Mouse (Mus musculus) limb, embryonic 12.5 days (tissue): ENCODE results near the gene Nipsnap2. TPM values are rescaled to one million over a fixed set of nuclear protein-coding genes. Genes with fewer than 3 reads are reported as not detected.
A peak's percentile ranks its signal among the peaks of the same experiment; 100 is the strongest.
"Not testable (repeated sequence)": the region's sequence is repeated elsewhere in the genome, so short reads cannot be mapped to it uniquely, and the experiment has no call there.

Experiments
- ATAC-seq: fragments of 200-750 bp; cut with Nextera tagmentation; 2 replicates; pipeline ENCODE4 v1.8.0; 2017; ENCODE audit warnings: low read depth, moderate TSS enrichment; ENCODE audit not compliant: insufficient number of reproducible peaks, insufficient read depth, low FRiP score, low TSS enrichment
- H3K27ac ChIP-seq: fragments of 300-500 bp; sonication (generic); 2 replicates; pipeline ENCODE4 v1.5.1; 2016; ENCODE audit warnings: mild to moderate bottlenecking, moderate library complexity
- H3K27me3 ChIP-seq: fragments of 300-500 bp; sonication (generic); 2 replicates; pipeline ENCODE4 v1.6.1; 2016; ENCODE audit warnings: mild to moderate bottlenecking, moderate library complexity
- H3K36me3 ChIP-seq: fragments of 300-500 bp; sonication (generic); 2 replicates; pipeline ENCODE4 v1.6.1; 2016; ENCODE audit warnings: mild to moderate bottlenecking, moderate library complexity
- H3K4me1 ChIP-seq: fragments of 300-500 bp; sonication (generic); replicated peaks from 2 replicates; pipeline ENCODE4 v1.6.1; 2016
- H3K4me2 ChIP-seq: fragments of 300-500 bp; sonication (generic); 2 replicates; pipeline ENCODE4 v1.6.1; 2016; ENCODE audit warnings: mild to moderate bottlenecking, moderate library complexity
- H3K4me3 ChIP-seq: fragments of 300-500 bp; sonication (generic); replicated peaks from 2 replicates; pipeline ENCODE4 v1.5.1; 2016; ENCODE audit warnings: mild to moderate bottlenecking
- H3K9ac ChIP-seq: fragments of 300-500 bp; sonication (generic); replicated peaks from 2 replicates; pipeline ENCODE4 v1.6.1; 2016; ENCODE audit warnings: mild to moderate bottlenecking, moderate library complexity
- H3K9me3 ChIP-seq: fragments of 300-500 bp; sonication (generic); 2 replicates; pipeline ENCODE4 v1.6.1; 2016; ENCODE audit warnings: mild to moderate bottlenecking, moderate library complexity
- WGBS: fragments of 180-500 bp; shearing (Covaris S2); methylation state at CpG from one replicate; pipeline ENCODE4 v1.1.7; 2016; 5-methylcytosine and 5-hydroxymethylcytosine counted together
- polyA plus RNA-seq: library from polyadenylated mRNA; unstranded; fragments of >200 nt; fragmentation: Nextera tagmentation; extraction: Ambion mirVana; gene quantifications from 2 replicates; pipeline ENCODE4 v1.2.1, GENCODE M21; 2016

Nipsnap2 gene
- polyA plus RNA-seq, 1 experiment from 2014 or later = 106 TPM

DNA sequence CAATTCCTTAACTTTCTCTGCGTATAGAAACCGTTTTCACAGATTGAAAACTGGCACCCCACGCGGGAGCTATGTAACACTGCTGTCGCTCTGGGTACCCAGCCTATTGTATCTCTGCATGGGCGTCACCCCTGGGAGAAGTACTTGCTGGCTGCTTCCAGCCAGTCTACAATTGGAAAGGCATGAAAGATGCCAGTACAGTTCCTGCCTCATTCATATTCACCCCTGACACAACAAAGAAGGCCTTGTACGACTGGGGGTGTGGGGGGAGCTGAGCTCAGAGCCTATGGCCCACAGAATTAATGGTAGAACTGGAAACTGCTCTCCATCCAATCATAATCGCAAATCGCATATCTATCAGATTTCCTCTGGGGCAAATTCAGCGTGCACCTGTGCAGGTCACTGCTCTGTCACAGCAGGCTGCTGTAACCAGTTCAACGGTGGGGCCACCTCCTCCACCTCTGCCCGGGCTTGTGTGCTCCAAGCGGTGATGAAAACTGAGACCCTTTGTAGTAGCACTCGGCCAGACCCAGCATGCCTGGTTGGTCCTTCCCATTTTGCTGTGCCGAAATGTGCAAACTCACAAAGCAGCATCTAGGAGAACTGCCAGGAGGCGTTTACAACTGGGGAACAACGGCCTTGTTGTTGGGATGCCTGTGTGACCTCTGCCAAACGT, 37.1 kb downstream of the Nipsnap2 start:
- H3K27me3 ChIP-seq = no peaks in the 10 kb centered on the region
- peaks cover 11% of the 10 kb centered on the region for H3K4me1 ChIP-seq
- H3K27ac ChIP-seq = peak overlapping the region; percentile 88
- whole genome bisulfite sequencing = 57% methylated on average over 18 of the region's 18 CpGs
- H3K4me2 ChIP-seq = peak overlapping the region; percentile 5; the same call in 1 of the 2 replicates
- peaks cover 30% of the 10 kb centered on the region for H3K36me3 ChIP-seq
- no peaks in the 10 kb centered on the region for H3K9me3 ChIP-seq
- H3K9ac ChIP-seq = no peak overlapping the region
- ATAC-seq = peak; percentile 94
- H3K4me3 ChIP-seq = no peak overlapping the region

GRCm38 (mm10) chr5:129770443-129771355, 45.8 kb downstream of the Nipsnap2 start:
- Histone ChIP-seq H3K9me3 (no peaks in the 10 kb centered on the region), H3K27me3 (no peaks in the 10 kb centered on the region), H3K27ac (no peak overlapping the region), H3K4me2 (no peak overlapping the region), H3K4me1 (no peaks in the 10 kb centered on the region), H3K36me3 (peaks cover 44% of the 10 kb centered on the region; the same call in 1 of the 2 replicates), H3K9ac (no peak overlapping the region), H3K4me3 (no peak overlapping the region)
- no peak for ATAC-seq
- 88% methylated on average over 23 of the region's 23 CpGs for WGBS

GRCm38 (mm10) chr5:129772433-129772832, 47.6 kb downstream of the Nipsnap2 start:
- Histone ChIP-seq H3K4me2 (no peak overlapping the region), H3K36me3 (peaks cover 33% of the 10 kb centered on the region; the same call in 1 of the 2 replicates), H3K9me3 (no peaks in the 10 kb centered on the region), H3K9ac (no peak overlapping the region), H3K4me3 (no peak overlapping the region), H3K4me1 (no peaks in the 10 kb centered on the region), H3K27me3 (no peaks in the 10 kb centered on the region), H3K27ac (no peak overlapping the region)
- 88% methylated on average over 10 of the region's 10 CpGs for WGBS
- ATAC-seq = no peak

DNA sequence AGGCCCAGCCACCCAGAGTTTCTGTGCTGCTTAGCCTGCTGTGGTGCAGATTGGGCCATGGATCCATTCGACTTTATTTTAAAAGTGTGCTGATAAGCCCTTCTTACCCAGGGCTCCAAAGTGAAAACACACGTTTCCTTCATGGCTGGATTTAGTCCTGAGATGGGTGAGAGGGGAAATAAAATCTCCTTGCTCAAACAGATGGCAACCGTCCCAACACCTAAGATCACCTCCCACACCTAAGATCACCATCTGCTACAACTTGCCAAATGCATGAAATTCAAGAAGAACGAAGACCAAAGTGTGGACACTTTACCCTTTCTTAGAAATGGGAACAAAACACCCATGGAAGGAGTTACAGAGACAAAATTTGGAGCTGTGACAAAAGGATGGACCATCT, 48.5 kb downstream of the Nipsnap2 start:
- not testable (repeated sequence) for H3K4me2 ChIP-seq, H3K9me3 ChIP-seq, H3K4me3 ChIP-seq, H3K27ac ChIP-seq, H3K4me1 ChIP-seq, H3K9ac ChIP-seq, ATAC-seq, H3K27me3 ChIP-seq
- H3K36me3 ChIP-seq = peaks cover 24% of the 10 kb centered on the region; the same call in 1 of the 2 replicates
- WGBS = 68% methylated on average over 4 of the region's 4 CpGs

- Histone ChIP-seq H3K27me3 (no peaks in the 10 kb centered on the region), H3K27ac (no peak overlapping the region), H3K9me3 (no peaks in the 10 kb centered on the region), H3K4me1 (peaks cover 5% of the 10 kb centered on the region), H3K9ac (no peak overlapping the region), H3K36me3 (peaks cover 15% of the 10 kb centered on the region; the same call in 1 of the 2 replicates), H3K4me2 (no peak overlapping the region), H3K4me3 (no peak overlapping the region)
- WGBS = 90% methylated on average over 3 of the region's 3 CpGs
- no peak for ATAC-seq
Measured at GRCm38 (mm10) chr5:129774661-129775060, 49.8 kb downstream of the Nipsnap2 start.

DNA sequence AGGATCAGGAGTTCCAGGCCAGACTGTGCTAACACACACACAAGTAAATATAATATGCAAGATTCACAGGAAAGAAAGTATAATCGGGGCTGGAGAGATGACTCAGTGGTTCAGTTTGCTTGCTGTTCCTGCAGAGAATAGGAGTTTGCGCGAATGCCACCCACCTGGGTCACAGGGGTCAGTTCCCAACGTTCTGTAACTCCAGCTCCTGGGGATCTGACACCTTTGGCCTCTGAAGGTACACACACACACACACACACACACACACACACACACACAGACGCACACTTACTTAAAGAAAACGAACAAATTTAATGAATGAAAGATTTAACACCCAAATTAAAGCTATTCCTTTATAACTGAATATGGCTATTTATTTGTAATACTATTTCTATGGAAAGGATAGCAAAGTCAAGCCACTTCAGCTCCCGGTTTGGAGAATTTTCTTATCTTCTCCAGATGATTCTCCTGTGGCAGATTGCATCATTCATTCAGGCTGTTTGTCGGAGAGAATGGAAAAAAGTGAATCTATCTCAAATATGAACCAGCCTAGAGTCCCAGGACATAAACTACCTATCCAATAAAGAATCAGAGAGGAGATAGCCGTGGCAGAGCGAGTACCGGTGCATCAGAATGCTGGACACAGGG, 53.6 kb downstream of the Nipsnap2 start:
- no peak overlapping the region for H3K27ac ChIP-seq
- H3K4me1 ChIP-seq = peaks cover 7% of the 10 kb centered on the region
- H3K9me3 ChIP-seq = no peaks in the 10 kb centered on the region
- peak overlapping the region; percentile 83 for H3K4me2 ChIP-seq
- 40% methylated on average over 11 of the region's 11 CpGs for WGBS
- H3K36me3 ChIP-seq = no peaks in the 10 kb centered on the region
- no peak; the same call in 1 of the 2 replicates for ATAC-seq
- H3K27me3 ChIP-seq = no peaks in the 10 kb centered on the region
- H3K4me3 ChIP-seq = peak overlapping the region; percentile 56
- peak overlapping the region; percentile 72 for H3K9ac ChIP-seq

- Histone ChIP-seq H3K4me1 (peaks cover 7% of the 10 kb centered on the region), H3K4me3 (peak overlapping the region; percentile 56), H3K27ac (peak overlapping the region; percentile 47), H3K9ac (peak overlapping the region; percentile 72), H3K4me2 (peak overlapping the region; percentile 83), H3K36me3 (no peaks in the 10 kb centered on the region), H3K9me3 (no peaks in the 10 kb centered on the region), H3K27me3 (no peaks in the 10 kb centered on the region)
- ATAC-seq = peak; percentile 93
- WGBS = 2% methylated on average over 32 of the region's 32 CpGs
Measured at GRCm38 (mm10) chr5:129778996-129779716, 54.3 kb downstream of the Nipsnap2 start.

DNA sequence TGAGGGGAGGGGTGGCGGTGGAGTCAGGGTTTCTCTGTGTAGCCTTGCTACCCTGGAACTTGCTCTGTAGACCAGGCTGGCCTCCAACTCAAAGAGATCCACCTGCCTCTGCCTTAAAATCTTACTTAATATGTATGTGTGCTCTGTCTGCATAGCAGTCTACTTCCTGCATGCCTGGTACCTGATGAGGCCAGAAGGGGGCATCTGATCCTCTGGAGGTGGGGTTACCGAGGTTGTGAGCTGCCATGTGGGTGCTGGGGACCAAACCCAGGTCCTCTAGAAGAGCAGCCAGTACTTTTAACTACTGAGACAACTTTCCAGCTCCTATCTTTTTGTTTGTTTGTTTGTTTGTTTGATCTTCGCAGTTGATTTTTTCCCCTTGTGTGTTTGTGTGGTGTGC, 55.3 kb downstream of the Nipsnap2 start:
- no peaks in the 10 kb centered on the region for H3K36me3 ChIP-seq
- WGBS = 94% methylated on average over 3 of the region's 3 CpGs
- peaks cover 7% of the 10 kb centered on the region for H3K4me1 ChIP-seq
- peak overlapping the region; percentile 83; the same call in 1 of the 2 replicates for H3K4me2 ChIP-seq
- no peak for ATAC-seq
- H3K4me3 ChIP-seq = no peak overlapping the region
- no peak overlapping the region for H3K27ac ChIP-seq
- H3K27me3 ChIP-seq = no peaks in the 10 kb centered on the region
- no peaks in the 10 kb centered on the region for H3K9me3 ChIP-seq
- H3K9ac ChIP-seq = no peak overlapping the region

- Histone ChIP-seq H3K27ac (no peak overlapping the region), H3K4me2 (no peak overlapping the region), H3K4me1 (peaks cover 11% of the 10 kb centered on the region), H3K9me3 (no peaks in the 10 kb centered on the region), H3K36me3 (no peaks in the 10 kb centered on the region), H3K4me3 (no peak overlapping the region), H3K27me3 (no peaks in the 10 kb centered on the region), H3K9ac (no peak overlapping the region)
- ATAC-seq = no peak
- 54% methylated on average over 3 of the region's 3 CpGs for WGBS
Measured at GRCm38 (mm10) chr5:129782211-129782610, 57.3 kb downstream of the Nipsnap2 start.

DNA sequence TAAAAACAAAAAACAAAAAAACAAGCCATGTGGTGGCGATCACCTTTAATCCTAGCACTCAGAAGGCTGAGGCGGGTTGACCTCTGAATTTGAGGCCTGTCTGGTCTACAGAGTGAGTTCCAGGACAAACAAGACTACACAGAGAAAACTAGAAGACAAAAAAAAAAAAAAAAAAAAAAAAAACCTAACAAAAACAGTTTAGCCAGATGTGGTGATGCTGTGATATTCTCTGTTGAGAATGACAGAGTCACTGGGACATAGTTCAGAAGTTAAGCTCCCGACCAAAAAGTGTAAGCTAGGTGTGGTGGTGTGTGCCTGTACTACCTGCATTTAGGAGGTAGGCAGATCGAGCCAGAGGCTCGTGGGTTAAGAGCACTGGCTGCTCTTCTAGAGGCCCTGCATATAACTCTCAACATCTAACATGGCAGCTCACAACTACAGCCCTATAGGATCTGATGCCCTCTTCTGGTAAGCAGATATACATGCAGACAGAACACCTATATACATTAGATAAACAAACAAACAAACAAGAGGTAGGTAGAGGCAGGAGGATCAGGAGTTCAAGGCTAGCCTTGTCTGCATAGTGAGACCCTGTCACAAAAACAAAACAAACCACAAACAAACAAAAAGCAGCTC, 60.5 kb downstream of the Nipsnap2 start:
- no peak for ATAC-seq
- H3K36me3 ChIP-seq = peaks cover 21% of the 10 kb centered on the region
- no peak overlapping the region for H3K4me3 ChIP-seq
- whole genome bisulfite sequencing = 91% methylated on average over 5 of the region's 5 CpGs
- no peaks in the 10 kb centered on the region for H3K9me3 ChIP-seq
- peaks cover 18% of the 10 kb centered on the region for H3K4me1 ChIP-seq
- no peak overlapping the region for H3K9ac ChIP-seq
- no peak overlapping the region for H3K4me2 ChIP-seq
- H3K27ac ChIP-seq = no peak overlapping the region
- H3K27me3 ChIP-seq = no peaks in the 10 kb centered on the region
